Mouse (Mus musculus): ENCODE data around the gene Myom3. TPM values are rescaled to one million over a fixed set of nuclear protein-coding genes. Genes with fewer than 3 reads are reported as not detected.
A peak's percentile ranks its signal among the peaks of the same experiment; 100 is the strongest.

Myom3 gene
- polyA plus RNA-seq, 1 experiment: 0.40 TPM

- Histone ChIP-seq H3ac (ENCODE audit: control insufficient read depth, insufficient read length, low read depth) (no peak within 1 kb of the TSS), H3K79me2 (ENCODE audit: control insufficient read depth, insufficient read depth) (no peaks in the 10 kb centered on the region), H3K4me3 (ENCODE audit: insufficient read depth, poor library complexity, severe bottlenecking) (no peak within 1 kb of the TSS), H3K36me3 (ENCODE audit: control insufficient read depth, insufficient read depth) (no peaks in the 10 kb centered on the region), H3K27me3 (ENCODE audit: control insufficient read depth, insufficient read depth, insufficient read length) (peaks cover 3% of the 10 kb centered on the region), H3K79me3 (ENCODE audit: low read depth) (no peaks in the 10 kb centered on the region)
- TF ChIP-seq CTCF (IDR thresholded peaks at IDR 0.05; ENCODE audit: control insufficient read depth, insufficient read depth, insufficient read length): no peak
- no peak for TF ChIP-seq CEBPB (IDR thresholded peaks at IDR 0.05; ENCODE audit: low read depth)
- no peak for TF ChIP-seq MAX (IDR thresholded peaks at IDR 0.05)
These were observed 31.7 kb upstream of the Myom3 start, which contains the start of gene Il22ra1 for GRCm38 (mm10) chr4:135727817-135728216. Gene Il22ra1 (plus strand): TSS chr4:135728172.

DNA sequence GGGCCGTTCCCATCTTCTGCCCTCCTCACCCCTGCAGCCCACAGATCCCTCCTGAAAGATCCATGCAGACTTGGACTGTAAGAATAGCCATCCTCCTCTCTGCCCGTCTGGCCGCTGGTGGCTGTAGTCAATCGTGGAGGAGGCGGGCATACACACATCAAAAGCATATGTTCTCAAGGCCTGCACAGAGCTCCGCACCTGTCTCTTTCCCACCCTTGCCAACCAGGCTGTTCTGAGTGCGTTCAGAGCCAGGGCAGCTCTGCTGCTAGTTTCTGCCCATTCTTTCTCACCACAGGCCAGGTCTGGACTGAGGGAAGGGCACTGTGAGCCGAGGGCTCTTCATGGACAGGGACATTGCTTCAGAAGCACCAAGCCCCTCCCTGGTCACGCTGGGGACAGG, 29.3 kb upstream of the Myom3 start:
- Histone ChIP-seq H3K79me2 (ENCODE audit: control insufficient read depth, insufficient read depth) (no peaks in the 10 kb centered on the region), H3ac (ENCODE audit: control insufficient read depth, insufficient read length, low read depth) (no peak overlapping the region), H3K79me3 (ENCODE audit: low read depth) (no peaks in the 10 kb centered on the region), H3K27me3 (ENCODE audit: control insufficient read depth, insufficient read depth, insufficient read length) (peaks cover 3% of the 10 kb centered on the region), H3K4me3 (ENCODE audit: insufficient read depth, poor library complexity, severe bottlenecking) (no peak overlapping the region), H3K36me3 (ENCODE audit: control insufficient read depth, insufficient read depth) (no peaks in the 10 kb centered on the region)
- TF ChIP-seq USF1 (IDR thresholded peaks at IDR 0.05; ENCODE audit: low read depth): no peak
- no peak for TF ChIP-seq CEBPB (IDR thresholded peaks at IDR 0.05; ENCODE audit: low read depth)
- TF ChIP-seq MYOG (IDR thresholded peaks at IDR 0.05; ENCODE audit: control insufficient read depth, extremely low read depth, insufficient read length): no peak
- no peak for TF ChIP-seq CTCF (IDR thresholded peaks at IDR 0.05; ENCODE audit: control insufficient read depth, insufficient read depth, insufficient read length)
- TF ChIP-seq MAX (IDR thresholded peaks at IDR 0.05): no peak
- TF ChIP-seq MYOD1 (IDR thresholded peaks at IDR 0.05; ENCODE audit: control insufficient read depth, insufficient read length, low read depth): no peak

DNA sequence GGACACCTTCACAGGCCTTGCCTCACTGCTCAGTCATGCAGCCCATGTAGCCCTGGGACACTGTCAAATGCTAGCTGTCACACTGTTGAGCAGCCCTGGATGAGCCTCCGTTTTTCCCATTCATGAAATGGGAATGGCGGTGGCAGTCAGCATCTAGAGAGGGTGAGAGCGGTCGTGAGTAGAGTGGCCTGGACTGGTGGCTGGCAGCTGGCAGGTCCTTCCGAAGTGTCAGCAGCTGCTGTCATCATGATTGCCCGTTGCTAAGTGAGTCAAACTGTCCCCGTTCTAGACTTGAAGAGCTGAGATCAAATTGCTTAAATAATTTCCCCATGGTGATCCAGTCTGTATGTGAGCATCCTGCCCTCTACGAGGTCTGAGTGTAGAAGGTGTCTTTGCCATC, 28.6 kb upstream of the Myom3 start:
- no peak for TF ChIP-seq MYOG (IDR thresholded peaks at IDR 0.05; ENCODE audit: control insufficient read depth, extremely low read depth, insufficient read length)

DNA sequence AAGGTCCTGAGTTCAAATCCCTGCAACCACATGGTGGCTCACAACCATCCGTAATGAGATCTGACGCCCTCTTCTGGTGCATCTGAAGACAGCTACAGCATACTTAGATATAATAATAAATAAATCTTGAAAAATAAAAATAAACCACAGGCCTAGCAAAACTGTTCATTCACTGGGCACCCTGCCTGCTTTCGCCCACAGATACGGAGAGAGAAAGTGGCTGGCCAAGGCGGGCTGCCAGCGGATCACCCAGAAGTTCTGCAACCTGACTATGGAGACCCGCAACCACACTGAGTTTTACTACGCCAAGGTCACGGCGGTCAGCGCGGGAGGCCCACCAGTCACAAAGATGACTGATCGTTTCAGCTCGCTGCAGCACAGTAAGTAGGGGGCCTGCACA, 25.6 kb upstream of the Myom3 start:
- H3ac ChIP-seq (ENCODE audit: control insufficient read depth, insufficient read length, low read depth): no peak overlapping the region

More for the DNA sequence above, 28.6 kb upstream of the Myom3 start:
- Histone ChIP-seq H3ac (ENCODE audit: control insufficient read depth, insufficient read length, low read depth) (no peak overlapping the region), H3K4me3 (ENCODE audit: insufficient read depth, poor library complexity, severe bottlenecking) (no peak overlapping the region), H3K36me3 (ENCODE audit: control insufficient read depth, insufficient read depth) (no peaks in the 10 kb centered on the region), H3K27me3 (ENCODE audit: control insufficient read depth, insufficient read depth, insufficient read length) (peaks cover 3% of the 10 kb centered on the region), H3K79me2 (ENCODE audit: control insufficient read depth, insufficient read depth) (no peaks in the 10 kb centered on the region), H3K79me3 (ENCODE audit: low read depth) (no peaks in the 10 kb centered on the region)

DNA sequence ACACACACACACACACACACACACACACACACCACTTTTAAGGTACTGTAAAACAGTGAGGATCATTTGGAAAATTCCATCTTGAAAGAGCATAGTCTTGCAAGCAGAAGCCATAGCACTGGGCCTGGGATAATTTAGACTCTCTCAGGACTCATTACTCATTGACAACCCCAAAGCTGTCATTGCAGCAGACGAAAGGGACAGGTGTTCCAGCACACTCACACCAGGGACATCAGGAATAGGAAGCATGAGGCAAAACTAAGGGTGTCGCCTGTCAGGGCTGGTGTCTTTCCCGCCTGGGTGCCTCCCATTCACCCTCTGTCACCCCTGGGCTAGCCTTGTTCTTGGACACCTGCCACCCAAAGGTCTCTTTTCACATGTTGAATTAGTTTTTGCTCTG, 22.6 kb upstream of the Myom3 start:
- no peaks in the 10 kb centered on the region for H3K36me3 ChIP-seq (ENCODE audit: control insufficient read depth, insufficient read depth)
- no peaks in the 10 kb centered on the region for H3K79me3 ChIP-seq (ENCODE audit: low read depth)
- H3K27me3 ChIP-seq (ENCODE audit: control insufficient read depth, insufficient read depth, insufficient read length): no peaks in the 10 kb centered on the region
- H3K79me2 ChIP-seq (ENCODE audit: control insufficient read depth, insufficient read depth): no peaks in the 10 kb centered on the region
- H3ac ChIP-seq (ENCODE audit: control insufficient read depth, insufficient read length, low read depth): no peak overlapping the region
- TF ChIP-seq MYOD1 (IDR thresholded peaks at IDR 0.05; ENCODE audit: control insufficient read depth, insufficient read length, low read depth) (peak; percentile 96), FOSL1 (IDR thresholded peaks at IDR 0.05; ENCODE audit: insufficient read depth, low read length, poor library complexity, severe bottlenecking) (no peak)
- H3K4me3 ChIP-seq (ENCODE audit: insufficient read depth, poor library complexity, severe bottlenecking): no peak overlapping the region

More for the DNA sequence above, 25.6 kb upstream of the Myom3 start:
- Histone ChIP-seq H3K4me3 (ENCODE audit: insufficient read depth, poor library complexity, severe bottlenecking) (no peak overlapping the region), H3K27me3 (ENCODE audit: control insufficient read depth, insufficient read depth, insufficient read length) (no peaks in the 10 kb centered on the region), H3K79me3 (ENCODE audit: low read depth) (no peaks in the 10 kb centered on the region), H3K36me3 (ENCODE audit: control insufficient read depth, insufficient read depth) (no peaks in the 10 kb centered on the region), H3K79me2 (ENCODE audit: control insufficient read depth, insufficient read depth) (no peaks in the 10 kb centered on the region)
- no peak for TF ChIP-seq MYOG (IDR thresholded peaks at IDR 0.05; ENCODE audit: control insufficient read depth, extremely low read depth, insufficient read length)
- no peak for TF ChIP-seq FOSL1 (IDR thresholded peaks at IDR 0.05; ENCODE audit: insufficient read depth, low read length, poor library complexity, severe bottlenecking)
- TF ChIP-seq MAX (IDR thresholded peaks at IDR 0.05): no peak
- no peak for TF ChIP-seq MYOD1 (IDR thresholded peaks at IDR 0.05; ENCODE audit: control insufficient read depth, insufficient read length, low read depth)
- no peak for TF ChIP-seq USF1 (IDR thresholded peaks at IDR 0.05; ENCODE audit: low read depth)
- no peak for TF ChIP-seq CTCF (IDR thresholded peaks at IDR 0.05; ENCODE audit: control insufficient read depth, insufficient read depth, insufficient read length)
- no peak for TF ChIP-seq CEBPB (IDR thresholded peaks at IDR 0.05; ENCODE audit: low read depth)

- Histone ChIP-seq H3K4me3 (ENCODE audit: insufficient read depth, poor library complexity, severe bottlenecking) (no peak overlapping the region), H3K36me3 (ENCODE audit: control insufficient read depth, insufficient read depth) (no peaks in the 10 kb centered on the region), H3K79me3 (ENCODE audit: low read depth) (no peaks in the 10 kb centered on the region), H3K79me2 (ENCODE audit: control insufficient read depth, insufficient read depth) (no peaks in the 10 kb centered on the region), H3K27me3 (ENCODE audit: control insufficient read depth, insufficient read depth, insufficient read length) (no peaks in the 10 kb centered on the region), H3ac (ENCODE audit: control insufficient read depth, insufficient read length, low read depth) (no peak overlapping the region)
- peak; percentile 11 for TF ChIP-seq MYOD1 (IDR thresholded peaks at IDR 0.05; ENCODE audit: control insufficient read depth, insufficient read length, low read depth)
- TF ChIP-seq CTCF (IDR thresholded peaks at IDR 0.05; ENCODE audit: control insufficient read depth, insufficient read depth, insufficient read length): no peak
These were observed 21.3 kb upstream of the Myom3 start for GRCm38 (mm10) chr4:135738237-135738636.

DNA sequence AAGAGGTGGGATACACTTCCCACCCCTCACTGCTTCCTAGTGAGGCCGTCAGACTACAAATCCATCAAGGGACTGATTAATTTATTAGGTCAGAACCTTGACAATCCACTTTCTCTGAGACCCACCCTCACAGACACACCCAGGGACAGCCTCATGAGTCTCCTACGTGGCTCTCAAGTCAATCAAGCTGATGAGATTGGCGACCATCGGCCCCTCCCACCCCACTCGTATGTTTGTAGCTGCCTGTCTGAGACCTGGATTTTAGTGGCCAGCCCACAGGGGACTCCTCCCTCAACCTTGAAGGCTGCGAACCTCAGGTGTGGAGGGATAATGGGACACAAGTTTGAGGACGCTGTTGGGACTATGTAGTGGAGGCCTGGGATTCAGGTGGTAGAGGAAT, 20.4 kb upstream of the Myom3 start:
- H3K36me3 ChIP-seq (ENCODE audit: control insufficient read depth, insufficient read depth): no peaks in the 10 kb centered on the region
- no peaks in the 10 kb centered on the region for H3K79me3 ChIP-seq (ENCODE audit: low read depth)
- no peaks in the 10 kb centered on the region for H3K79me2 ChIP-seq (ENCODE audit: control insufficient read depth, insufficient read depth)
- no peak overlapping the region for H3K4me3 ChIP-seq (ENCODE audit: insufficient read depth, poor library complexity, severe bottlenecking)
- H3ac ChIP-seq (ENCODE audit: control insufficient read depth, insufficient read length, low read depth): no peak overlapping the region
- TF ChIP-seq MAX (IDR thresholded peaks at IDR 0.05): no peak
- TF ChIP-seq MYOD1 (IDR thresholded peaks at IDR 0.05; ENCODE audit: control insufficient read depth, insufficient read length, low read depth): no peak
- no peak for TF ChIP-seq USF1 (IDR thresholded peaks at IDR 0.05; ENCODE audit: low read depth)
- no peaks in the 10 kb centered on the region for H3K27me3 ChIP-seq (ENCODE audit: control insufficient read depth, insufficient read depth, insufficient read length)

Measured in C2C12 (cell line).